Mouse (Mus musculus) heart, embryonic 16.5 days (tissue): ENCODE measurements at regions not wholly inside any gene's neighbourhood (a gene's known extent, or its start where the extent isn't known, plus 50 kb on each side); places are given as distances from the start of the nearest gene placed in this dataset.
A peak's percentile ranks its signal among the peaks of the same experiment; 100 is the strongest.

ENCODE experiments used
- ATAC-seq: fragments of 200-750 bp; cut with Nextera tagmentation; replicated peaks from 2 replicates; pipeline ENCODE4 v1.8.0; 2017; ENCODE audit warnings: moderate number of reproducible peaks; ENCODE audit not compliant: insufficient read depth, low FRiP score; ENCODE audit errors: extremely low read depth
- H3K27ac ChIP-seq: fragments of 300-500 bp; sonication (generic); 2 replicates; pipeline ENCODE4 v1.5.1; 2014; ENCODE audit warnings: mild to moderate bottlenecking, low read length, control low read depth, moderate library complexity
- H3K27me3 ChIP-seq: fragments of 300-500 bp; sonication (generic); 2 replicates; pipeline ENCODE4 v1.6.1; 2014; ENCODE audit warnings: low read length, mixed read lengths; ENCODE audit not compliant: control insufficient read depth, insufficient read depth
- H3K36me3 ChIP-seq: fragments of 300-500 bp; sonication (generic); 2 replicates; pipeline ENCODE4 v1.6.1; 2014; ENCODE audit not compliant: control insufficient read depth, insufficient read depth
- H3K4me1 ChIP-seq: fragments of 300-500 bp; sonication (generic); 2 replicates; pipeline ENCODE4 v1.6.1; 2014; ENCODE audit warnings: low read length, mixed read lengths; ENCODE audit not compliant: control insufficient read depth, insufficient read depth
- H3K4me2 ChIP-seq: fragments of 300-500 bp; sonication (generic); 2 replicates; pipeline ENCODE4 v1.6.1; 2014; ENCODE audit warnings: low read depth, mild to moderate bottlenecking, control low read depth, low read length
- H3K4me3 ChIP-seq: fragments of 300-500 bp; sonication (generic); 2 replicates; pipeline ENCODE4 v1.5.1; 2014; ENCODE audit warnings: mild to moderate bottlenecking, control low read depth, low read length
- H3K9ac ChIP-seq: fragments of 300-500 bp; sonication (generic); 2 replicates; pipeline ENCODE4 v1.6.1; 2014; ENCODE audit warnings: low read length, control low read depth
- H3K9me3 ChIP-seq: fragments of 300-500 bp; sonication (generic); replicated peaks from 2 replicates; pipeline ENCODE4 v1.6.1; 2016; ENCODE audit warnings: low read length; ENCODE audit not compliant: control insufficient read depth
- WGBS: fragments of 180-500 bp; shearing (Covaris S2); extraction: QIAGEN DNeasy Blood & Tissue Kit; methylation state at CpG from one replicate; pipeline ENCODE4 v1.1.7; 2014; 5-methylcytosine and 5-hydroxymethylcytosine counted together

DNA sequence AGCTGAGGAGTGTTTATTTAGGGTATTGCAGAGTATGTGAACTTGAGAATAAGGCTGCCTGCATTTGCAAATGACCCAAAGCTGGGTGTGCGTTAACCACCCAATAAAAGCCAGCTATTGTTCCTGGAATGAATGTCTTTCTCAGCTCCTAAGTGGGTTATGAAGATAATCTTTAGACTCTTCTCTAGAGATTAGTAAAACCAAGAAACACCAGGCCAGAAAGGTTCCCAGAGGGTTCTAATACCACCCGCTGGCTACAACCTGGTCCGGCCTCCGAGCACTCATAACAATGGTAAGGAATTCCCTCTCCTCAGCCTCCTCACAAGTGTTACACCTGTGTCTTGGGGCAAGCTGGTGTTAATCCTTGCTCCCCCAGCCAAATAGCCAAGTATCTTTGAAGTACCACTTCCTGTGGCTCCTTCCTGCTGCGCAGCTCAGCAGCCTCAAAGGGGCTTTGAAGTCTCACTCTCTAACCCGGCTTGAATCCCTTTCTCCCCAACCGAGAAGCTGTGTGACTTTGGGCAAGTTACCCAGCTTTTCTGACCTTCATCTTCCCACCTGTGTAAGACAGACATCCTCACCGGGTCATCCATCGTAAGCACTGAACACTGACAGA lies 92.2 kb downstream of the Foxb1 start:
- no peak overlapping the region for H3K9ac ChIP-seq
- peaks cover 9% of the 10 kb centered on the region; the same call in 1 of the 2 replicates for H3K4me1 ChIP-seq
- no peaks in the 10 kb centered on the region for H3K9me3 ChIP-seq
- no peaks in the 10 kb centered on the region for H3K36me3 ChIP-seq
- no peak overlapping the region for H3K4me3 ChIP-seq
- H3K27ac ChIP-seq = no peak overlapping the region
- no peak overlapping the region for H3K4me2 ChIP-seq
- 12% methylated on average over 9 of the region's 9 CpGs for WGBS
- peak; percentile 37; the same call in 1 of the 2 replicates for ATAC-seq
- peaks cover 53% of the 10 kb centered on the region for H3K27me3 ChIP-seq

DNA sequence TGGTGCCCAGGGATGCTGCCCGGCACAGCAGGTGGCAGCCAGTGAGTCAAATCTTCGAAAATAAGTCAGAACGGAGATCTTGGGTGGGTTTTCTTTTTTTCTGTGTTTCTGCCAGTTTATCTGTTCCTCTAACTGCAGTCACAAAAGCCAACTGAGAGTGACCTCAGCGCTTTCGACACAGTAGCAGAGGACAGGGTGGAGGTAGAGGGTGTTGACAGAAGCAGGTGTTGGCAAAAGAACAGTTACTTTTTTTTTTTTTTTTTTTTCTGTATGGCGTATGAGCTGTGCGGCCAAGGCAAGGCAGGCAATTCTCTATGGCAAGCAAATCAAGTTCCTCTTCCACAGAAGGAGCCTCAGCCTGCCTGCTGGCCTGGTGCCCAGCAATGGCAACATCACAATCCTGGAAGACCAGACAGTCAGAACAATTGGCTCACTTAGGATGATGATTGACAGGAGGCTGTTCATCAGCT lies 93.6 kb downstream of the Foxb1 start:
- Histone ChIP-seq H3K4me2 (no peak overlapping the region), H3K27me3 (peaks cover 40% of the 10 kb centered on the region), H3K4me1 (peaks cover 9% of the 10 kb centered on the region; the same call in 1 of the 2 replicates), H3K4me3 (no peak overlapping the region), H3K9me3 (no peaks in the 10 kb centered on the region), H3K36me3 (no peaks in the 10 kb centered on the region), H3K27ac (no peak overlapping the region), H3K9ac (no peak overlapping the region)
- no peak; the same call in 1 of the 2 replicates for ATAC-seq
- WGBS = 31% methylated on average over 7 of the region's 7 CpGs

DNA sequence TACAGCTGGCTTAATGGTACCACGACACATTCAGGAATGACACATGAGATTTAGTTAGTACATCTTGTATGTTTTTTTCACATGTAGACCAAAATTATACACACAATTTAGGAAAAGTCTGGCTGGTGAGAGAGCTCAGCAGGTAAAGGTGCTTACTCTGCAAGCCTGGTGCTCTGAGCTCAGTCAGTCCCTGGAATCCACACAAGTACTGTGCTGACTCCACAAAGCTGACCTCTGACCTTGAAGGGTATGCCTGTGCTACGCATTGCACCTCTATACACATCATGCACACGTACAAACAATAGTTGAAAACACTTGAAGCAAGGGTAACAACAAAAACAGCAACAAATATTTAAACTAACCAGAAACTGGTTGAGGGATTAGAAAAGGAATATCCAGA lies 96.5 kb downstream of the Foxb1 start:
- no peak overlapping the region for H3K27ac ChIP-seq
- H3K4me1 ChIP-seq = no peaks in the 10 kb centered on the region
- no peak overlapping the region for H3K9ac ChIP-seq
- ATAC-seq = no peak
- WGBS = 80% methylated on average over 3 of the region's 3 CpGs
- no peaks in the 10 kb centered on the region for H3K36me3 ChIP-seq
- H3K9me3 ChIP-seq = no peaks in the 10 kb centered on the region
- H3K27me3 ChIP-seq = peaks cover 17% of the 10 kb centered on the region
- no peak overlapping the region for H3K4me2 ChIP-seq
- no peak overlapping the region for H3K4me3 ChIP-seq

DNA sequence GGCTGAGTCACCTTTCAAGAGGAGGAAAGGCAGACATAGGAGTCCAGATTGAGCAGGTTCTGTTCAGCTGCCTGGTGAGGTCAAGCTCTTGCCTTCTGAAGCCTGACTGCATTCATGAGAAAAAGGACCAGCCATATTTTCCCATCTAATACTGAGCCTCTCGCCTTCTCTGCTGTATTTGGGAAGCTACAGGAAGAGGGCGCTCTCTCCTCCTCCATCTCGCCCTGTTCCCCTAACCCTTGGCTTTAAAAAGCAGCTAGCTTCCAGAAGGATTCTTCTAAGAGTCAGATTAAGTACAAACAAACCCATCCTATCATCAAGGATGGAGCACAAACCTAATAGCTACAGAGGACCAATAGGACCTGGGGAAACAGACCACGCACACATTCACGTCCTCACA lies 98.3 kb downstream of the Foxb1 start:
- no peak overlapping the region for H3K4me2 ChIP-seq
- H3K9ac ChIP-seq = no peak overlapping the region
- no peak overlapping the region for H3K27ac ChIP-seq
- 36% methylated on average over 5 of the region's 5 CpGs for WGBS
- H3K4me1 ChIP-seq = no peaks in the 10 kb centered on the region
- no peak for ATAC-seq
- H3K4me3 ChIP-seq = no peak overlapping the region
- peaks cover 2% of the 10 kb centered on the region; the same call in 1 of the 2 replicates for H3K27me3 ChIP-seq
- no peaks in the 10 kb centered on the region for H3K36me3 ChIP-seq
- no peaks in the 10 kb centered on the region for H3K9me3 ChIP-seq

DNA sequence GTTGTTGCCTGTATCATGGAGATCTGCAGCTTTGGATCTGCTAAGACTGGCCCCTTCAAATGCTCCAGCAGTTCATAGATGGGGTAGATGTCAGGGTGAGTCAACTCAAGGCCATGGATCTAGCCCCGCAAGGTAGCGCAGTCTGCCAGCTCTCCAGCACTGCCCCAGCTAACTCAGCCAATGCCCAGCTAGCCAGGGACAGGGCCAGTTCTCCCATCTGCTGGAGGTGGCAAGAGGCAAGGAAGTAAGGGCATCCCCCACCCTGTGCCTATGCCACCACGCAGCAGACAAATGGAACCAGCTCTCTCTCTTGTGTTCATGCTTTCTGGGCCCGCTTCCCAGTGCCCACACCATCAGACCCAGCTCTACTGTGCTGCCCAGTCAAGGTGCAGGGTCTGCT lies 102.5 kb downstream of the Foxb1 start:
- WGBS = 84% methylated on average over 4 of the region's 4 CpGs
- H3K9me3 ChIP-seq = no peaks in the 10 kb centered on the region
- H3K4me3 ChIP-seq = no peak overlapping the region
- no peaks in the 10 kb centered on the region for H3K36me3 ChIP-seq
- no peaks in the 10 kb centered on the region for H3K4me1 ChIP-seq
- H3K9ac ChIP-seq = no peak overlapping the region
- H3K27me3 ChIP-seq = no peaks in the 10 kb centered on the region
- ATAC-seq = no peak
- no peak overlapping the region for H3K27ac ChIP-seq
- H3K4me2 ChIP-seq = no peak overlapping the region

DNA sequence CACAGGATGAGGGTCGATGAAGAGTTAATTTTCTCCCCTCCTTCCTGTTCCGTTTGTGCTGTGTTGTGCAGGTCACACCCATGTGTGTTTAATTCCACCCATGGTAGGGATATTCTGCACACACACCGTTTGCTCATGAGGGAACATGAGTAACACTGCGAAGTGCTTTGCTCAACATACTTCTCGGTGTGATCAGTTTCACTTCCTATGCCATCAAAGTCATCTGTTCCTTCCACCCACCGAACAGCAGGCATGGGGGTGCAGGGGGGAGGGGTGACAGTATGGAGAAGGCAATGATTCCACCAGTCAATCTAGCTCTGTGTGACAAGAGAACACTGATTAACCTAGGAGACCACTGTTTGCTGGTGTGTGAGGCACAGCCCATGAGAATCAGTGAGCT lies 104.7 kb downstream of the Foxb1 start:
- no peaks in the 10 kb centered on the region for H3K4me1 ChIP-seq
- no peak for ATAC-seq

DNA sequence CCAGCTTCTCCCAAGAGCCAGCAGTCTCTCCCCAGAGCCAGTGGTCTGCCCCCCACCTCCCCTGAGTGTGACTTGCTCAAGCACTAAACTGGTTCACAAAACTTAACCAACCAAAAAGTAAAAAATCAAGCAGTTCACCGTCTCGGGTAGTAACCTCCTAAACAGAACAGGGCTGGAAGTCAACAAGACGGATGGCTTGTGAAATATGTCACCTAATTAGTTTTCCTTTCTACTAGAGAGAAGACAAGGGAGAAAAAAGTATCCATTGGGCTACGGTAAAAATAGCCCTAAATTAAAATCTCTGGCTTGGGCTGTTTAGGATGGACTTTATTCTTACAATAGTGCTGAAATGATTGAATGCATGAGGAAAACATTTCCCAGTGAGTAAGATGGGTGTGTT lies 108.6 kb downstream of the Foxb1 start:
- Histone ChIP-seq H3K27me3 (no peaks in the 10 kb centered on the region), H3K4me3 (no peak overlapping the region), H3K36me3 (no peaks in the 10 kb centered on the region), H3K9me3 (no peaks in the 10 kb centered on the region), H3K4me2 (no peak overlapping the region), H3K4me1 (no peaks in the 10 kb centered on the region), H3K9ac (no peak overlapping the region), H3K27ac (no peak overlapping the region)
- no peak for ATAC-seq
- WGBS = 63% methylated on average over 4 of the region's 4 CpGs

More for the DNA sequence above, 104.7 kb downstream of the Foxb1 start:
- no peaks in the 10 kb centered on the region for H3K27me3 ChIP-seq
- H3K27ac ChIP-seq = no peak overlapping the region
- H3K9me3 ChIP-seq = no peaks in the 10 kb centered on the region
- no peak overlapping the region for H3K4me2 ChIP-seq
- H3K9ac ChIP-seq = no peak overlapping the region
- H3K36me3 ChIP-seq = no peaks in the 10 kb centered on the region
- no peak overlapping the region for H3K4me3 ChIP-seq
- 66% methylated on average over 6 of the region's 6 CpGs for WGBS

DNA sequence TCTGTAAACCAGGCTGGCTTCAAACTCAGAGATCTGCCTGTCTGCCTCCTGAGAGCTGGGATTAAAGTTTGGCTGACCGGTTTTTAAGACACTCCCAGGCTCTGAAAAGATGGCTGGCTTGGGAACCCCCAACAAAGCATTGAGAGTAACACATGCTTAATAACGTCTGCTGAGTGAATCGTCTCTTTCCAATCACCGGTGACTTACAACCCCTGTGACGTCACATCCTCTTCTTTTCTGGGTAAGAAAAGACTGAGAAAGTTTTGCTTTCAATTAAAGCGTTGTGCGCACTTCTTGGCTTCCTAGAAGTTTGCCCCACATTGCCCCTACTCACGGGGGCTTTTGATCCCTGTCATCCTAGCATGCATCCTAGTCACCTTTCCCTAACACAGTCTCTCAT lies 109.1 kb downstream of the Foxb1 start:
- Histone ChIP-seq H3K4me1 (no peaks in the 10 kb centered on the region), H3K27ac (no peak overlapping the region), H3K27me3 (no peaks in the 10 kb centered on the region), H3K4me3 (no peak overlapping the region), H3K36me3 (no peaks in the 10 kb centered on the region), H3K9me3 (no peaks in the 10 kb centered on the region), H3K4me2 (no peak overlapping the region), H3K9ac (no peak overlapping the region)
- 72% methylated on average over 8 of the region's 8 CpGs for WGBS
- ATAC-seq = no peak

DNA sequence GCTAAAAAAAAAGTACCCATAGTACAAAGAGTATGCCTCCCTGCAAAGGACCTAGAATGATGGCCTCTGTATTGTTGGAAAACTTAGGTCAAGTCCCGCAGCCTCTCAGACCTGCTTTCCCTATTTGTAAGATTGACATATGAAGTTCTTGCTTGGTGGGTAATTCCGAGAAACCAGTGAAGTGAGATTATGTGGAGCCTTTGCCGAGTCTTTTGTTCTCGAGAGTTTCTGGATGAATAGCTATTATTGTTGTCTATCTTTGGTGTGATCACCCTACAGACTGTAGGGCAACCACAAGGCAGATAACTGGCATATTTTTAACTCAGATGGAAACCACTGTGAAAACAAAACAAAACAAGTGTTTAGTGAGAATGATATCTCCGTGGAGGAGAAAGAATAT lies 118.1 kb downstream of the Foxb1 start:
- ATAC-seq = no peak
- Histone ChIP-seq H3K36me3 (no peaks in the 10 kb centered on the region), H3K9ac (no peak overlapping the region), H3K4me3 (no peak overlapping the region), H3K27me3 (no peaks in the 10 kb centered on the region; the same call in 1 of the 2 replicates), H3K9me3 (no peaks in the 10 kb centered on the region), H3K4me2 (no peak overlapping the region), H3K27ac (no peak overlapping the region), H3K4me1 (no peaks in the 10 kb centered on the region)
- 67% methylated on average over 5 of the region's 5 CpGs for WGBS
